Mouse (Mus musculus): Measurements from ENCODE around the gene Myoz1.
A peak's percentile ranks its signal among the peaks of the same experiment; 100 is the strongest.
"Not testable (repeated sequence)": the region's sequence is repeated elsewhere in the genome, so short reads cannot be mapped to it uniquely, and the experiment has no call there.

Myoz1 gene

DNA sequence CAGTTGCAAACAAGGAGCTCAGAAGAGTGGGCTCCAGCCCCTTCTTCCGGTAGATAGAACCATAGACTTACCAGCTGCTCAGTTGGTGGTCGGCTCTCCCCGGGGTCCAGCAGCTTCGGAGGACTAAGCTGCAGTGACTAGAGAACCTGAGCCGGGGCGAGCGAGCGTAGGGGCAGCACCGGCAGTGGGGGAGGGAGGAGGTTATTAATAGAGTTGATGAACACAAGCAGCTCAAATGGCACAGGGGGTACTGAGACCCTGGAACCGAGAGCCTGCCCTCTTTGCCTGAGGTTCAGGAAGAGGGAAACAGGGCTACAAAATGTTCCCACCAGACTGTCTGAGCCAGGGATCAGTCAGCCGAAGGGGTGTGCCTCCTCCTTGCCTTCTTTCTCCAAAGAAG is at the start of gene Myoz1:
Gene Myoz1 (minus strand): TSS at position 180 of the 400 bp plus-strand sequence.
- no peak for DNase-seq (ENCODE audit: low spot score in 2 of 2)

DNA sequence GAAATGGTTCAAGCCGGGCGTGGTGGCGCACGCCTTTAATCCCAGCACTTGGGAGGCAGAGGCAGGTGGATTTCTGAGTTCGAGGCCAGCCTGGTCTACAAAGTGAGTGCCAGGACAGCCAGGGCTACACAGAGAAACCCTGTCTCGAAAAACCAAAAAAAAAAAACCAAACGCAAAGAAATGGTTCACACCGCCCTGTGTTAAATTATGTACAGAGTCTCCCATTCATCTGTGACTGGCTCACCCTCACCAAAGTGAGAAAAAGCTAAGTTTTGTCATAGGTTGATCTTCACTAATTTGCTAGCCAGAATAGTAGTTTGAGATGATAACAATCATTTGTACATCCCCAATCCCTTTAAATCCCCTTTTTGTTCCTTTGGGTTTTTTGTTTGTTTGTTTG is 47.1 kb upstream of the Myoz1 start:
- not testable (repeated sequence) for DNase-seq (ENCODE audit: low spot score in 2 of 2)

- DNase-seq (ENCODE audit: low spot score in 2 of 2) = peak; percentile 83 to 96
These were observed 46.5 kb upstream of the Myoz1 start, which contains the start of gene Chchd1 for GRCm38 (mm10) chr14:20702741-20703381. Gene Chchd1 (plus strand): TSS chr14:20703006.

DNA sequence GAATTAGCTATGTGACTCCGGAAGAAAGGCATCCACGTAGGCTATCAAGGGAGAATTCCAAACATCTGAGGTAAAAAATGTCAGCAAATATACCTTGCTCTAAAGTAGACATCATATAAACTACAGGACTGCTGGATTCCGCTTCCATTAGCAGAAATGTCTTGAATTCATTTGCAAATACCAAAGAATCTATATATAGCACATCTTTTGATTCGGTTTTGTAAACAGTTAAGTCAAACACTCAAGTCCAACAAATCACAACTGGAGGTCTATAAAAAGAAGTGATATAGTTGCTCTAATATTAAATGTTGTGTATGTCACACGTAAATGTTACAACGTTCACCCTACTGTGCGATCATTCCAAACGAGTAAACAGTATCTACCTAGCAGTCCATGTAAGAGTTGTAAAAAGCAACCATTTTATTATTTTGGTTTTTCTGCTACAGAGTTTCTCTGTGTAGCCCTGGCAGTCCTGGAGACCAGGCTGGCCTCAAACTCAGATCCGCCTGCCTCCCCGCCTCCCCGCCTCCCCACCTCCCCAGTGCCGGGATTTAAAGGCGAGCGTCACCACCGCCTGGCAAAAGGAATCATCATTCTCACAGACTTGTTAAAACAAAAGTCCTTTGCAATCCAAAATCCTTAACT is 45.9 kb upstream of the Myoz1 start:
- DNase-seq (ENCODE audit: low spot score in 2 of 2) = no peak

DNA sequence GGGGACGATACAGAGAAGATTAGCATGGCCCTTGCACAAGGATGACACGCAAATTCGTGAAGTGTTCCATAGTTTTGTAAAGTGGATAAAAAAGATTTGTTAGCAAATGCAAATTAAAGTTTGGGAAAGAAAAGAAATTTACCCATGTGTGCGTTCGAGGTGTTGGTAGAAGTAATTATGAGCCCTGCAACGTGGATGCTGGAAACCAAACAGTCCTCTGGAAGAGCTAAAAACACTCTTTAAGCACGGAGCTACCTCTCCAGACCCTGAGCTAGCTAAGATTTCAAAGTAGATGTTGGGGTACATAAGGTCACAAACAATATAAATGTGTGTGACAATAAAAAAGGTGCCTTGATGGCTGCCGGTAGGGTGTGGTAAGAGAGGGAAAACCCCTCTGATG is 45.2 kb upstream of the Myoz1 start:
- no peak for DNase-seq (ENCODE audit: low spot score in 2 of 2)

DNA sequence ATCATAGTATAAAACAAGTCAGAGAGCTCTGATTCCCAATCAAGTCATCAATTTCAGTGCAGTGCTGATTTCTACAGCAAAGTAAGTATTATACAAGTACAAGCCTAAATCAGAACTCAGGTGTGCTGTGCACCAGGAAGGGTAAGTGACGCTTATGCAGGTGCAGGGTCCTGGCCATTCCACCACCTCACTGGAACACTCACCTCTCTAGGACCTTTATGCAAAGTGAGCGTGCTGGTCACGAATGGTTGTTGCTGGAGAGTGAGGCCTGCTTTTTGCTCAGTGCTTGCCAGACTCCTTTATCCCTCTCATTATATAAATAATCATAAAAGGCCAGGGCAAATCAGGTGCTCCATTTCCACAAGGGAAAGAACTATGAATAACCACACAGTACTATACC is 44.0 kb upstream of the Myoz1 start:
- DNase-seq (ENCODE audit: low spot score in 2 of 2) = no peak

DNA sequence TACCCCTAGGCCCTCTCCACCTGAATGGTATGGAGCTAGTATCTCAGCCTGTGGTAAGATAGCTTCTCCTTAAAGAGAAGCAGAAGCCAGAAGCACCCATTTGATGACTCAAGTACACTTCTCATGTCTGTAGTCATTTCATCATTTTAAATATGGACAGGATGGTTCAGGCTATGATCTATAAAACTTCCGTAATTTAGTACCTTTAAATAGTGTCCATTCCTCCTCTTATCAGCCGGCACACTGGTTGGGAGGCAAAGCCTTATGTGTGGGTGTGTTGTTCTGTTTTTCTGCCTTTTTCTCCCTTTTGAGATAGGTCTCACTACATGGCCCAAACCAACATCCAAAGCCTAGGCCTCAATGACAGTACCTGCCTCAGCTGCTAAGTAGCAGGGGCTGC is 42.2 kb upstream of the Myoz1 start:
- no peak for DNase-seq (ENCODE audit: low spot score in 2 of 2)

GRCm38 (mm10) chr14:20696986-20697385 is 40.6 kb upstream of the Myoz1 start:
- DNase-seq (ENCODE audit: low spot score in 2 of 2) = no peak

GRCm38 (mm10) chr14:20695761-20696520 is 39.6 kb upstream of the Myoz1 start:
- DNase-seq (ENCODE audit: low spot score in 2 of 2) = no peak

- peak; percentile 77 to 81 for DNase-seq (ENCODE audit: low spot score in 2 of 2)
These were observed 38.8 kb upstream of the Myoz1 start, which contains the start of gene Fut11 for GRCm38 (mm10) chr14:20694884-20695760. Gene Fut11 (plus strand): TSS chr14:20694968.

DNA sequence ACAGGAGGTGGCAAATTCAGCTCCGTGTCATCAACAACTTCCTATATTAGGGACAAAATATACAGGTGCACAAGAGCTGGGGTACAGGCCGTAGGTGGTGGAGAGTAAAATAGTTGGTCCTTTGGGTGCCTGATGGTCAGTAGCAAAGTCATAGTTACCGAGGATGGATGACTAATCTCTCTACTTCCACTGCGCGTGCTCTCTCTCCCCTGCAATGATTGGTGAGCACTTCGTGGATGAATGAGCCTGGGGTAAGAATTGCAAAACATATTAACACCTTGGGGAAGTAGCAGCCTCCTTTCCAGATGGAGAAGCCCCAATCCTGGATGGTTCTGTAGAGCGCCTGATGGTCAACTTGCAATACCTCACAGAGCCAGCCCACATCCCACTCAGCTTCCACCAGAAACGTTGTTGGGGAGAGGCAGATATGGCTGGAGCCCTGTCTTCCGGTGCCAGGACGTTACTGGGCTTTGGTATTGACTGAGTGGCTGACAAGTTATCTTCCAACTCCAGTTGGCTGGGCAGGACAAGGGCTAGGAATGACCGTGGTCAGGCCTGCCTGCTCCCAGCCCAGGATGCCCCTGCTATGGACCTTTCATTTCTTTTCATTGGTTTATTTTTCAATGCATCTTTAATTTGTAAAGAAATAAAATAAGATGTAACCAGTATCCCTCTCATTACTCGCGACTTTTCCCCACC is 38.0 kb upstream of the Myoz1 start:
- no peak for DNase-seq (ENCODE audit: low spot score in 2 of 2)

GRCm38 (mm10) chr14:20693589-20694101 is 37.3 kb upstream of the Myoz1 start:
- no peak for DNase-seq (ENCODE audit: low spot score in 2 of 2)

- DNase-seq (ENCODE audit: low spot score in 2 of 2) = no peak
These were observed 35.4 kb upstream of the Myoz1 start for GRCm38 (mm10) chr14:20691772-20692171.

GRCm38 (mm10) chr14:20689009-20689408 is 32.7 kb upstream of the Myoz1 start:
- no peak for DNase-seq (ENCODE audit: low spot score in 2 of 2)

- no peak for DNase-seq (ENCODE audit: low spot score in 2 of 2)
These were observed 30.2 kb upstream of the Myoz1 start for GRCm38 (mm10) chr14:20686576-20686975.

DNA sequence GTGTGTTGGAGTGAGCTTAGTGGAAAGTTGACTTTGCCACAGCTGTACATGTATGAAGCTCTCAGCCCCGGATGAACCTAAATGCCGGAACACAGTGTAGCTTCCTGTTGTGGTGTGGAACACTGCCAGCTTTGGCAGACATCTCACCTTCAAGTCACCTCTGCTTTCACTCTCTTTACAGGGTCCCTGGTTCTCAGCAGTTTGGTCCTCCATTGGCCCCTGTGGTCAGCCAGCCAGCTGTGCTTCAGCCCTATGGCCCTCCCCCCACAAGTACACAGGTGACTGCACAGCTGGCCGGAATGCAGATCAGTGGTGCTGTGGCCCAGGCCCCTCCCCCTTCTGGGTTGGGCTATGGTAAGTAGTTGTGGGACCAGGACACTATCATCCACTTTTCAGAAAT is 26.2 kb upstream of the Myoz1 start:
- no peak for DNase-seq (ENCODE audit: low spot score in 2 of 2)

DNA sequence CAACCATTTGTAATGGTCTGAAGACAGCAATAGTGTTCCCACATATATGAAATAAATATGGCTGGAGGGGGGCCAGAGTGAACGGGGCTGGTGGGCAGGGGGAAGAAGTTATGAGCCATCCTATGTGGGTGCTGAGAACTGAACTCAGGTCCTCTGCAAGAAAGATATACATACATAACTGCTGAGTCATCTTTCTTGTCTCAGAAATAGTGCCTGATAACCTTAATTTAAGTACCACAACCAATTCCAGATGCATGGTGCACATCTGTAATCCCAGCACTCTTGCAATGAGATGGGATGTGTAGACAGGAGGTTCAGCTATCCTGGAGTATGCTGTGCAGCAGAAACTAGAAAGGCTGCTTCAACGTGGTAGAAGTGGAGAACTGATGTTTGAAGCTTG is 25.4 kb upstream of the Myoz1 start:
- no peak for DNase-seq (ENCODE audit: low spot score in 2 of 2)

GRCm38 (mm10) chr14:20677906-20678305 is 21.6 kb upstream of the Myoz1 start:
- no peak for DNase-seq (ENCODE audit: low spot score in 2 of 2)

DNA sequence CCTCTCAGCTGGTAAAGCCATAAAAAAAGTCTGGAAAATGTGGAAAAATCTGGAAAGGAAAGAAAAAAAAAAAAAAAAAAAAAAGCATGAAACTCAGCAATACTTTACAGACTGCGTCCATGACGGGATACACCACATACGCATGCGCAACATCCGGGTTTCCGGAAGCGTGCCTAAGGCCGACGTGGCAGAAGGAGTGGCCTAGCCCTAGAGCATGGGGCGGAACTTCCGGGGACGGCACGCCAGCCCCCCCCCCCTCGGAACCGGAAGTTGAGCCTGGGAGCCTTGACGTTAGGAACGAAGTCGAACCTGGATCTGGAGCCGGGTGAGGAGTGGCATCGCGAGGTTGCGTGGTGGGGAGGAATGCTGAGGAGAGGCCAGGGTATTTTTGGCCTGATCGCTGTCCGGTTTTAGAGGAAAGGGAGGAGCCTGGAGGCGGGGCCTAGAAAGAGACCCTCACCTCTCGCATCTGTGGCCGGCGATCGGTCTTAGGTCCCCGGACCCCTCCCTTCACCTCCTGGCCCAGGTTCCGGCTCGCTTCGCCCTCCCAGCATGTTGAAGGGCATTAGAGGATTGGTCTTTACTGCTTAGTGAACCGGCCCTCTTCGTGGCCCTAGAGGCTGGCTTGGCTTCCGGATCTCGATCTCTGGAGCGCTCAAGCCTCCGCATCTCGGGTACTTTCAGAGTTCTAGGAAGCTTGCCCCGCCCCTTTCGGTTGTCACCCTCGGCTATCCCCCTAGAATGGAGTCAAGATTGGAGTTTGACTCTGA is 17.9 kb upstream of the Myoz1 start, which contains the start of gene Sec24c:
Gene Sec24c (plus strand): TSS at position 245 of the 770 bp plus-strand sequence.
- DNase-seq (ENCODE audit: low spot score in 2 of 2) = peak; percentile 94 to 96

DNA sequence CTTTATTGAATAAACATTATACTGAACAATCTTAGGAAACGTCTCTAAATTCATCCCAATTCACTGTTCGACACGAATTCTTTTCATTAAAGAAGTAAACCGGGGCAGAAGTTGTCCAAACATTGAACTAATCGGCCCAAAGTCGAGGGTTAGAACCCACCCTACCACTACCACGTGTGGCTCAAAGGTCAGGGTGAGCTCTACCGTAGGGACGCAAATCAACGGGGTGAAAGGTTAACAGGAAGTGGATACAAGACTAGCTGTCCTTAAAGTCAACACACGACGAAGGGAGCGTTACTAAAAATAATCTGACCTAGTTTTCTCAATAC is 17.4 kb upstream of the Myoz1 start:
- peak in 1 of 2 experiments; percentile 35 for DNase-seq (ENCODE audit: low spot score in 2 of 2)
